Mouse (Mus musculus) embryonic stem cell, embryonic (primary cell): ENCODE results near the gene Hs6st3.
"Not testable (repeated sequence)": the region's sequence is repeated elsewhere in the genome, so short reads cannot be mapped to it uniquely, and the experiment has no call there.

Experiments used
- CTCF ChIA-PET, 4 experiments: fragments of 300-600 bp in 2 of 4; fragments of 350-600 bp in 2 of 4; sonication (Branson Sonifier 250); formaldehyde crosslinking; loops; one replicate each; lab custom pipeline; 2022; ENCODE audit warnings: inconsistent platforms in 2 of 4; lab: Charles Lee
- POLR2A ChIA-PET, 4 experiments: fragments of 300-600 bp in 2 of 4; fragments of 350-600 bp in 2 of 4; sonication (Branson Sonifier 250); formaldehyde crosslinking; loops; one replicate each; lab custom pipeline; 2022; ENCODE audit warnings: antibody characterized with exemption in 4 of 4, inconsistent platforms in 1 of 4; lab: Charles Lee

Gene Hs6st3

GRCm38 (mm10) chr14:119215576-119216309 is 77.6 kb downstream of the Hs6st3 start:
- POLR2A ChIA-PET = interaction anchor here in 1 of 4 experiments (0.5 to 0.6 kb wide), 2 partner anchors 540 to 979 kb away, joined by 3 read pairs; no protein-coding TSS in a partner anchor
- CTCF ChIA-PET = no interaction called here

GRCm38 (mm10) chr14:119227709-119228338 is 89.7 kb downstream of the Hs6st3 start:
- POLR2A ChIA-PET = no interaction called here
- CTCF ChIA-PET = no interaction called here

GRCm38 (mm10) chr14:119233598-119233997 is 95.5 kb downstream of the Hs6st3 start:
- CTCF ChIA-PET = interaction anchor here in 1 of 4 experiments (0.5 kb wide), 1 partner anchor 50 kb away, joined by 3 read pairs; no protein-coding TSS in a partner anchor
- POLR2A ChIA-PET = interaction anchor here in 1 of 4 experiments (1.0 kb wide), 1 partner anchor 15 kb away, joined by 3 read pairs; no protein-coding TSS in a partner anchor

- POLR2A ChIA-PET = no interaction called here
- CTCF ChIA-PET = interaction anchor here in 1 of 4 experiments (0.7 kb wide), 1 partner anchor 128 kb away, joined by 3 read pairs; no protein-coding TSS in a partner anchor
Measured at GRCm38 (mm10) chr14:119247131-119247530, 109.0 kb downstream of the Hs6st3 start.

GRCm38 (mm10) chr14:119248001-119248607 is 110.0 kb downstream of the Hs6st3 start:
- CTCF ChIA-PET = no interaction called here
- POLR2A ChIA-PET = interaction anchor here in 1 of 4 experiments (1.2 to 1.6 kb wide), 2 partner anchors 10 to 15 kb away, joined by 3 to 4 read pairs; no protein-coding TSS in a partner anchor

- ChIA-PET CTCF (no interaction called here), POLR2A (interaction anchor here in 1 of 4 experiments (1.2 kb wide), 1 partner anchor 11 kb away, joined by 4 read pairs; no protein-coding TSS in a partner anchor)
Measured at GRCm38 (mm10) chr14:119250353-119250752, 112.2 kb downstream of the Hs6st3 start.

- ChIA-PET POLR2A (interaction anchor here in 1 of 4 experiments (0.8 kb wide), 1 partner anchor 53 kb away, joined by 3 read pairs; no protein-coding TSS in a partner anchor), CTCF (no interaction called here)
Measured at GRCm38 (mm10) chr14:119255396-119255795, 117.3 kb downstream of the Hs6st3 start.

GRCm38 (mm10) chr14:119257072-119257471 is 118.9 kb downstream of the Hs6st3 start:
- CTCF ChIA-PET = no interaction called here
- POLR2A ChIA-PET = no interaction called here

- CTCF ChIA-PET = no interaction called here
Measured at GRCm38 (mm10) chr14:119260176-119260962, 122.2 kb downstream of the Hs6st3 start.

GRCm38 (mm10) chr14:119266334-119266733 is 128.2 kb downstream of the Hs6st3 start:
- ChIA-PET CTCF (no interaction called here), POLR2A (no interaction called here)

More at GRCm38 (mm10) chr14:119260176-119260962, 122.2 kb downstream of the Hs6st3 start:
- POLR2A ChIA-PET = interaction anchor here in 1 of 4 experiments (0.9 to 1.3 kb wide), 2 partner anchors 9 to 43 kb away, joined by 3 read pairs; no protein-coding TSS in a partner anchor

GRCm38 (mm10) chr14:119273088-119273487 is 134.9 kb downstream of the Hs6st3 start:
- CTCF ChIA-PET = no interaction called here
- POLR2A ChIA-PET = no interaction called here

- CTCF ChIA-PET, POLR2A ChIA-PET: not testable (repeated sequence)
Measured at GRCm38 (mm10) chr14:119278156-119278555, 140.0 kb downstream of the Hs6st3 start.

- CTCF ChIA-PET = interaction anchor here in 1 of 4 experiments (0.8 kb wide), 1 partner anchor 50 kb away, joined by 3 read pairs; no protein-coding TSS in a partner anchor
- POLR2A ChIA-PET = no interaction called here
Measured at GRCm38 (mm10) chr14:119283951-119284350, 145.8 kb downstream of the Hs6st3 start.

GRCm38 (mm10) chr14:119289668-119290067 is 151.5 kb downstream of the Hs6st3 start:
- CTCF ChIA-PET = no interaction called here
- POLR2A ChIA-PET = no interaction called here

GRCm38 (mm10) chr14:119294071-119294470 is 155.9 kb downstream of the Hs6st3 start:
- ChIA-PET POLR2A (no interaction called here), CTCF (no interaction called here)

- CTCF ChIA-PET = no interaction called here
Measured at GRCm38 (mm10) chr14:119306461-119306860, 168.3 kb downstream of the Hs6st3 start.

GRCm38 (mm10) chr14:119318379-119318778 is 180.2 kb downstream of the Hs6st3 start:
- ChIA-PET POLR2A (no interaction called here), CTCF (no interaction called here)

More at GRCm38 (mm10) chr14:119306461-119306860, 168.3 kb downstream of the Hs6st3 start:
- POLR2A ChIA-PET = no interaction called here

GRCm38 (mm10) chr14:119347236-119347635 is 209.1 kb downstream of the Hs6st3 start:
- ChIA-PET CTCF (no interaction called here), POLR2A (interaction anchor here in 2 of 4 experiments (0.6 to 1.1 kb wide), 2 partner anchors 9 to 115 kb away, joined by 3 to 11 read pairs; no protein-coding TSS in a partner anchor)

GRCm38 (mm10) chr14:119361414-119361813 is 223.3 kb downstream of the Hs6st3 start:
- CTCF ChIA-PET = no interaction called here

More at GRCm38 (mm10) chr14:119361414-119361813, 223.3 kb downstream of the Hs6st3 start:
- POLR2A ChIA-PET = no interaction called here
